Mouse (Mus musculus): ENCODE results near the gene Gm20388. TPM values are rescaled to one million over a fixed set of nuclear protein-coding genes. Genes with fewer than 3 reads are reported as not detected.
A peak's percentile ranks its signal among the peaks of the same experiment; 100 is the strongest.

The Gm20388 gene
- polyA plus RNA-seq, 1 experiment, result 10.6 TPM

GRCm38 (mm10) chr8:121977819-121978590 lies 2067.4 kb downstream of the Gm20388 start:
- 80% methylated on average over 8 of the region's 8 CpGs for WGBS
- Histone ChIP-seq H3K4me1 (ENCODE audit: control insufficient read depth, insufficient read depth, low read length) (no peaks in the 10 kb centered on the region), H3K27ac (ENCODE audit: control insufficient read depth, insufficient read depth, low read depth, low read length, poor library complexity) (no peak overlapping the region), H3K4me3 (replicated peaks; ENCODE audit: control insufficient read depth, low read depth, low read length) (no peak overlapping the region)
- peak; percentile 46; the same call in 1 of the 2 replicates for TF ChIP-seq CTCF (IDR thresholded peaks at IDR 0.05; ENCODE audit: control insufficient read depth, insufficient read depth, low read length)
- TF ChIP-seq POLR2A (IDR thresholded peaks at IDR 0.05; ENCODE audit: borderline replicate concordance, control insufficient read depth, low read depth, low read length), result no peak

- H3K4me1 ChIP-seq (ENCODE audit: control insufficient read depth, insufficient read depth, low read length), result no peaks in the 10 kb centered on the region
- 94% methylated on average over 13 of the region's 13 CpGs for WGBS
Measured at GRCm38 (mm10) chr8:121978670-121979069, 2068.0 kb downstream of the Gm20388 start.

GRCm38 (mm10) chr8:121980792-121981519 lies 2070.3 kb downstream of the Gm20388 start:
- H3K4me1 ChIP-seq (ENCODE audit: control insufficient read depth, insufficient read depth, low read length), result no peaks in the 10 kb centered on the region
- no peak overlapping the region for H3K27ac ChIP-seq (ENCODE audit: control insufficient read depth, insufficient read depth, low read depth, low read length, poor library complexity)
- 89% methylated on average over 11 of the region's 11 CpGs for WGBS
- no peak overlapping the region for H3K4me3 ChIP-seq (replicated peaks; ENCODE audit: control insufficient read depth, low read depth, low read length)
- TF ChIP-seq CTCF (IDR thresholded peaks at IDR 0.05; ENCODE audit: control insufficient read depth, insufficient read depth, low read length) (no peak), POLR2A (IDR thresholded peaks at IDR 0.05; ENCODE audit: borderline replicate concordance, control insufficient read depth, low read depth, low read length) (no peak)

More at GRCm38 (mm10) chr8:121978670-121979069, 2068.0 kb downstream of the Gm20388 start:
- no peak overlapping the region for H3K4me3 ChIP-seq (replicated peaks; ENCODE audit: control insufficient read depth, low read depth, low read length)
- TF ChIP-seq POLR2A (IDR thresholded peaks at IDR 0.05; ENCODE audit: borderline replicate concordance, control insufficient read depth, low read depth, low read length) (no peak), CTCF (IDR thresholded peaks at IDR 0.05; ENCODE audit: control insufficient read depth, insufficient read depth, low read length) (no peak)
- no peak overlapping the region for H3K27ac ChIP-seq (ENCODE audit: control insufficient read depth, insufficient read depth, low read depth, low read length, poor library complexity)

- Histone ChIP-seq H3K4me1 (ENCODE audit: control insufficient read depth, insufficient read depth, low read length) (no peaks in the 10 kb centered on the region), H3K4me3 (replicated peaks; ENCODE audit: control insufficient read depth, low read depth, low read length) (no peak overlapping the region), H3K27ac (ENCODE audit: control insufficient read depth, insufficient read depth, low read depth, low read length, poor library complexity) (no peak overlapping the region)
- TF ChIP-seq POLR2A (IDR thresholded peaks at IDR 0.05; ENCODE audit: borderline replicate concordance, control insufficient read depth, low read depth, low read length) (no peak), CTCF (IDR thresholded peaks at IDR 0.05; ENCODE audit: control insufficient read depth, insufficient read depth, low read length) (no peak)
- WGBS, result 92% methylated on average over 7 of the region's 7 CpGs
Measured at GRCm38 (mm10) chr8:121981520-121981895, 2070.9 kb downstream of the Gm20388 start.

- no peak for TF ChIP-seq CTCF (IDR thresholded peaks at IDR 0.05; ENCODE audit: control insufficient read depth, insufficient read depth, low read length)
- no peak for TF ChIP-seq POLR2A (IDR thresholded peaks at IDR 0.05; ENCODE audit: borderline replicate concordance, control insufficient read depth, low read depth, low read length)
- 93% methylated on average over 3 of the region's 3 CpGs for WGBS
- no peaks in the 10 kb centered on the region for H3K4me1 ChIP-seq (ENCODE audit: control insufficient read depth, insufficient read depth, low read length)
- no peak overlapping the region for H3K4me3 ChIP-seq (replicated peaks; ENCODE audit: control insufficient read depth, low read depth, low read length)
- H3K27ac ChIP-seq (ENCODE audit: control insufficient read depth, insufficient read depth, low read depth, low read length, poor library complexity), result no peak overlapping the region
Measured at GRCm38 (mm10) chr8:121985673-121986072, 2075.0 kb downstream of the Gm20388 start.

- Histone ChIP-seq H3K4me3 (replicated peaks; ENCODE audit: control insufficient read depth, low read depth, low read length) (no peak overlapping the region), H3K27ac (ENCODE audit: control insufficient read depth, insufficient read depth, low read depth, low read length, poor library complexity) (no peak overlapping the region), H3K4me1 (ENCODE audit: control insufficient read depth, insufficient read depth, low read length) (no peaks in the 10 kb centered on the region)
- WGBS, result 87% methylated on average over 5 of the region's 5 CpGs
- no peak for TF ChIP-seq POLR2A (IDR thresholded peaks at IDR 0.05; ENCODE audit: borderline replicate concordance, control insufficient read depth, low read depth, low read length)
- TF ChIP-seq CTCF (IDR thresholded peaks at IDR 0.05; ENCODE audit: control insufficient read depth, insufficient read depth, low read length), result no peak
Measured at GRCm38 (mm10) chr8:121987892-121988291, 2077.3 kb downstream of the Gm20388 start.

GRCm38 (mm10) chr8:121990506-121991255 lies 2080.0 kb downstream of the Gm20388 start:
- H3K27ac ChIP-seq (ENCODE audit: control insufficient read depth, insufficient read depth, low read depth, low read length, poor library complexity), result no peak overlapping the region
- TF ChIP-seq CTCF (IDR thresholded peaks at IDR 0.05; ENCODE audit: control insufficient read depth, insufficient read depth, low read length) (no peak), POLR2A (IDR thresholded peaks at IDR 0.05; ENCODE audit: borderline replicate concordance, control insufficient read depth, low read depth, low read length) (no peak)
- H3K4me3 ChIP-seq (replicated peaks; ENCODE audit: control insufficient read depth, low read depth, low read length), result no peak overlapping the region
- WGBS, result 86% methylated on average over 9 of the region's 9 CpGs
- H3K4me1 ChIP-seq (ENCODE audit: control insufficient read depth, insufficient read depth, low read length), result no peaks in the 10 kb centered on the region

GRCm38 (mm10) chr8:121991611-121992010 lies 2081.0 kb downstream of the Gm20388 start:
- no peak for TF ChIP-seq POLR2A (IDR thresholded peaks at IDR 0.05; ENCODE audit: borderline replicate concordance, control insufficient read depth, low read depth, low read length)
- no peak for TF ChIP-seq CTCF (IDR thresholded peaks at IDR 0.05; ENCODE audit: control insufficient read depth, insufficient read depth, low read length)
- Histone ChIP-seq H3K27ac (ENCODE audit: control insufficient read depth, insufficient read depth, low read depth, low read length, poor library complexity) (no peak overlapping the region), H3K4me1 (ENCODE audit: control insufficient read depth, insufficient read depth, low read length) (no peaks in the 10 kb centered on the region), H3K4me3 (replicated peaks; ENCODE audit: control insufficient read depth, low read depth, low read length) (no peak overlapping the region)
- 86% methylated on average over 7 of the region's 7 CpGs for WGBS

Data from bone marrow, adult 2 months (tissue).